Mouse (Mus musculus): ENCODE data around the gene Cenpe.
"Not testable (repeated sequence)": the region's sequence is repeated elsewhere in the genome, so short reads cannot be mapped to it uniquely, and the experiment has no call there.

Cenpe gene

DNA sequence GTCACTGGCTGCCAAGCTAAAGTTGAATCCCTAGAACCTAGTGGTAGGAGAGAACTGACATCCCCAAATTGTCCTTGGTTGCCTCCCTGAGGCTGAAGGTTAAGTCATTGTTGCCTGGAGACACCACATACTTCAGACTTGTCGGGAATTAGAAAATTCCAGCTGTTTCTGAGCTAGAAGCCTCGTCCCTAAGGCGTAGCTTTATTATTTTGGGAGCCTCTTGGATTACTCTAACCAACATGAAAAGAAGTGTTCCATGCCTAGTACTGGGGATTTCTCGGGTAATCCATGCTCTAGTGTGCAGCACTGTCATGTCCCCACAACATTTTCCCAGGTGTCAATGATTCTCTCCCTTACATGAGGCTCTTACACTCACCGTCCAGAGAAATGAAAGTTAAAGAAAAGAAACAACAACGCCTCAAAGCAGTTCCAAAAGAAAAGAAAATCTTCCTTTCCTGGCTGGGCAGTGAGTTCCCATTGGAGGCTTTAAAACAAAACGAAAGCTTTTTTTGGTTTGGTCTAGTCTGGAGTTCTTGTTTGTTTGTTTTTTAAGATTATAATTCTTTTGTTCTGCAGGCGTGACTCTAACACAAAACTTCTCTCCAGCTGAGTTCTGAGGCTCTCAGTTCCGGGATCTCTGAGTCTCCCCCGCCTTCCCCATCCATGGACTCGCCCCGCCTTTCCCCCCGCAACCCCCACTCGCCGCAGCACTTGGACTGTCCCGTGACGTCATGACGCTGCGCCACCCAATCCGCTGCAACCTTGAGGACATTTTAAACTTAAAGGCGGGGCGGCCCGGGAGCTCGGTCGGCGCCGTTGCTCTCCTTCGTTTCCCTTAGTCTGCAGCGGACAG lies at the start of gene Cenpe:
Gene Cenpe (plus strand): TSS at position 733 of the 853 bp plus-strand sequence.
- DNase-seq (ENCODE audit: low read depth, low spot score) = peak; percentile 96

DNA sequence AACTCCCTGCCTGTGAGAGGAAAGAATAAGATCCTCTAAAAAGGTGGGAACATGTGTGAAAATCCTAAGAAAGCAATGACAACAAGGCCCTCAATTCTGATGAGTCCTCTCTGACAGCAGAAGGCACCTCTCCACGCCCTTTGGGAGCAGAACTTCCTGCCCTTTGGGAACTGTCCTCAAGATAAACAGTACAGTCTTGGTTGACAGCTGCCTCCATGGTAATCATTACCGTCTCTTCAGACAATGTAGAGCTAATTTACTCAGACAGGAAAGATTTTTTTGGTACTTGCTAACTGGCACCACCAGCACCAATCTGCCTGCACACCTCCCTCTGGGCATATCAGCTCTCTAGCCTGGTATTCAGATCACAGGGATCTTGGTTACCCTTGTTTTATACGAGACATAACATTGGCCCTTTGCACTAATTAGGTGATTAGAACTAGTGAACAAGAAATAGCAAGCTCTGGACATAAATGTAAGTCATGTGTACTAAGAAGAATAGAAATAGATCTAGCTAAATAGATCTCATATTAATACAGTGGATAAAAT lies 40.4 kb upstream of the Cenpe start:
- no peak for DNase-seq (ENCODE audit: low read depth, low spot score)

DNA sequence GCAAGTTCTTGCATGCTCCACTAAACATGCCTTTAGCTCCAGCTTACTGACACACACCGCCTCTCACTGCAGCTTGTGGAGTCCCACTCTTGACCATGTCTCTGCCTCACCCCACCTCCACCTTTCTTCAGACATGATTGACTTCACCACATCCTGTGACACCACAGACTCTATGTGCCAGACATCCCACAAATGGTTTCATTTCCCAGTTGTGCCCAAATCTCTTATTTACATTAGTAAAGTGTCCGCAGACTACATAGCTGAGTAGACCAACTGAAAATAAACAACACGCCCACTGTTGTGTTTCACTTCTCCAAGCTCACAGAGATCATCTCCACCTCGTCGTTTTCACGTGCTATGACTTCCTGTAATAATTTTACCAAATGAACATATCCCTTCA lies 20.5 kb upstream of the Cenpe start:
- peak; percentile 93 for DNase-seq (ENCODE audit: low read depth, low spot score)

DNA sequence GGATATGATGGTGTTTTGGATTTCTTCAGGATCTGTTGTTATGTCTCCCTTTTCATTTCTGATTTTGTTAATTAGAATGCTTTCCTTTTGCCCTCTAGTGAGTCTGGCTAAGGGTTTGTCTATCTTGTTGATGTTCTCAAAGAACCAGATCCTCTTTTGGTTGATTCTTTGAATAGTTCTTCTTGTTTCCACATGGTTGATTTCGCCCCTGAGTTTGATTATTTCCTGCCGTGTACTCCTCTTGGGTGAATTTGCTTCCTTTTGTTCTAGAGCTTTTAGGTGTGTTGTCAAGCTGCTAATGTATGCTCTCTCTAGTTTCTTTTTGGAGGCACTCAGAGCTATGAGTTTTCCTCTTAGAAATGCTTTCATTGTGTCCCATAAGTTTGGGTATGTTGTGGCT lies 14.3 kb upstream of the Cenpe start:
- DNase-seq (ENCODE audit: low read depth, low spot score) = not testable (repeated sequence)

DNA sequence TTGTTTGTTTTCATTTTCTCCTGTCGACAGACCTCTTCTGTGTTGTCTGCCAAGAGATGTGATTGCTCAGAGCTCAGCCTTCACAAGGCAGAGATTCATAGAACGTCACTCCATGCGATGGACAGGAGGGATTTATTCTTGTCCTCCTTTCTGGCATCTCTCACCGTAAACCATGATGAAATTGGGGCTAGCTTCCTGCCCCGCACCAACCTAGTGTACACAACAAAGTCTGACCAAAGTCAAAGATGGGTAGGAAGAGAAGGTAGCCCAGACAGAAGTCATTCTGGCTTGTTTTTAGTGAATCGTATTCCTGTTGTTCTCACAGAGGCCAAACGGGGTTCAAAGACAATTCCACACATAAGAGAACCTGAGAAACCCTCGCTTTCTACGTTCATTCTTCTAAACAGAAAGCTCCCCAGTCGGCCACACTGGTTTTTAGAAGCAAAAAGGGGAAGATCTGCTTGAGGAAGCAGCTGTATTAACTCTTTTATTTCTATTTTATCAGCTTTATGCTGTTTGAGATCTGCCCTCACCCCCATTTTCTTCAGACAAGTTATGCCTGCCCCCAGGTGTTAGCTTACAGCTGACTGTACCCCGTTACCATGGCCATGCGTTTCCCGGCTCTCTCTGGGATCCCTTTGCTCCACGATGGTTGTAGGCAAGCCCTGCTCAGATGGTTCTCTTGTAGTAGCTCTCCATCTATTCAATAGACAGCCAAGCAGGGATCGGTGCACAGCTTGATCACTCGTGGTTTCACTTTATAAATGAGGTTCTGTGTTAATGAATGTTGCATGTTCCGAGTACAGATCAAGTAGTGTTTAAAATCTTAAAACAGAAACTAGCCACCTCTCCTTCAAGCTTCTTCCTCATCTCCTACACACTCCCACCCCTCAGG lies 11.7 kb upstream of the Cenpe start:
- DNase-seq (ENCODE audit: low read depth, low spot score) = peak; percentile 78

- peak; percentile 81 for DNase-seq (ENCODE audit: low read depth, low spot score)
Measured at GRCm38 (mm10) chr3:135206621-135207020, 5.7 kb upstream of the Cenpe start.

DNA sequence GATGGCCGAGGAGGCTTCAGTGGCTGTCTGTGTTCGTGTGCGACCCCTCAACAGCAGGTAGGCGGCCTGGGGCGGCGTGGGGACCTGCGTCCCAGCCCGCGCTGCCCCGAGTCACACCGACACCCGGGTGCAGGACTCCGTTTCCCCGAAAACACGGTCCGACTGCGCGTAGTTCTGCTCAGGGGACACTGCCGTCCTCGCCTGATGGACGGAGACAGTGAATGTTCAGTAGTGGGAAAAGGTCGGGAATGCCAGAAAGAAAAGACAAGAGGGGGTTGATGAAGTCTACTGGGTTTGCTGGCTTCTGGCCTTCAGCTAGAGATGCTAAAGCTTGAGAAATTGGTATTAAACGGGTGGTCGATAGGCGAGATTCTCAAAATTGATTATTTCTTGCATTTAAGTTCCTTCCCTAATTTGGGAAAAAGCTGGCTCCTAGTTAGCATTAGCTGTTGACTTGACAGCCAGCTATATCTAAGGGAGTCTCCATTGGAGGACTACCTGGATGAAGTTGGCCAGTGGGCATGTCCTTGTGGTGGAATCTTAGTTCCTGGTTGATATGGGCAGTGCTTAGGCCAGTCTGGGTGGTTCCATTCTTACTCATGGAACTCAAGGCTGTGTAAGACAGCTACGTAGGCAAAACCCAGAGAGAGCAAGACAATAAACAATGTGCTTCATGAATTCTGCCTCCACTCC lies 467 bp downstream of the Cenpe start:
- peak; percentile 57 for DNase-seq (ENCODE audit: low read depth, low spot score)

GRCm38 (mm10) chr3:135232058-135232457 lies 19.7 kb downstream of the Cenpe start:
- no peak for DNase-seq (ENCODE audit: low read depth, low spot score)

- DNase-seq (ENCODE audit: low read depth, low spot score) = no peak
Measured at GRCm38 (mm10) chr3:135232462-135232861, 20.1 kb downstream of the Cenpe start.

DNA sequence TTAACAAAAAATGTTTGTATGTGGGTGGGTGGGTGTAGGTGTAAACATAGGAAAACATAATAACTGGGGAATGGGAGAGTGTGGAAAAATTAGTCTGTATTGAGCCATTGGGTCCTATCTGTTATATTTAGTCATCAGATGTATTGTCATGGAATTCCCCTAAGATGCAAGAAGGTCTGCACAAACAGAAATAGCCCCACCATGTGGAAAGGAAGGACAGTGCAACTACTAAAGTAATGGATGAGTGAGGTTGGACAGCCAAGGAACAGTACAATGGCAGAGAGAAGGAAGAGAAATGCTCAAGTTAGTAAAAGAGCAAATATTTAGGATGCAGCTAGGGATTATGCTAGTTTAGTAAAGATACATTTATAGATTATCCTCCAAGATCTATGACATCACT lies 33.4 kb downstream of the Cenpe start:
- peak; percentile 40 for DNase-seq (ENCODE audit: low read depth, low spot score)

DNA sequence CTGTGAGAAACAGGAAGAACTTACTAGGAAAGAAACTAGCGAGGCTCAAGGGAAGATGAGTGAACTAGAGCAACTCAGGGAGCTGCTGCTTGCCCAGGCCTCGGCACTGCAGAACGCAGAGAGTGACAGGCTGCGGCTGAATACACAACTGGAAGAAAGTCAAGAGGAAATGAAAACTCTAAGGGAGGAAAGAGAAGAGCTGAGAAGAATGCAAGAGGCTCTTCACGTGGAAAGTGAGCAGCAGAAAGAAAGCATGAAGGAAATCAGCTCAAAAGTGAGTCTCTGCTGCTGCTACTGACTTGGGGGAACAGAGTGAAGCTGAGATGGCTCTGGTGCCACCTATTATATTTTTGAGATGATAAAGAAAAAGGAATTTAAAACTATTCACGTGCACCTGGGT lies 34.5 kb downstream of the Cenpe start:
- no peak for DNase-seq (ENCODE audit: low read depth, low spot score)

GRCm38 (mm10) chr3:135249104-135249503 lies 36.8 kb downstream of the Cenpe start:
- no peak for DNase-seq (ENCODE audit: low read depth, low spot score)

DNA sequence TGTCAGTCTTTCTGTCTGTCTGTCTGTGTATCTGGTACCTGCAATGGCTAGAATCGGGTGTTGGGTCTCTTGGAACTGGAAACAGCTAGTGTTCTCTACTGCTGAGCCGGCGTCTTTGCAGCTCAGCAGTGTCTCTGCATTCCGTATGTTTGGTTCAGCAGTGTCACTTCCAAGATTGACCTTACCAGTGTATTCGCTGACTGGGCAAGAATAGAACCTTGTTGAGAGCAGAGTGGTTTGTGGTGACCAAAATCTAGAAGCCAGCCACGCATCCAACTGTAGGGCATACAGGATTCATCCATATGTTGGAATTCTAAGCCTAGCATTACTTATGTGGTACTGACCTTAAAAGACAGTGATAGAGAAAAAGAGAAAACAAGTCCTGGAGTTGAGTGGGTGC lies 39.5 kb downstream of the Cenpe start:
- DNase-seq (ENCODE audit: low read depth, low spot score) = no peak

DNA sequence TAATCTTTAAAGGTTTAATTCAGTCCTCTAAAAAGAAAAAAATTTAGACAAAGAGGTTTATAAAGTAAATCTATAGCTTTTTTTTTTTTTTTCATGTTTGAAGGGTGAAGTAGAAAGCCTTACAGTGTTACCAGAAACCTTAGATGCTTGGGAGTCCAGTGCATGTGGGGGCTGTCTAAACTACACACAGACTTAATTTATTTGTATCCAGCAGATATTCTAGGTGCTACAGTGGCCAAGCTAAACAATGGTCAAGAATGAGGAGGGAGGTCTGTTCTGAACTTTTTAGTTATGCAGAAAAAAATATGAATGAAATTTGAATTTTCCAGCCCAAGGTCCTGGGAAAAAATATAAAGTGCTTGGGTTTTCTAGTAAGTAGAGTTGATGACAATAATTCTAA lies 42.4 kb downstream of the Cenpe start:
- no peak for DNase-seq (ENCODE audit: low read depth, low spot score)

DNA sequence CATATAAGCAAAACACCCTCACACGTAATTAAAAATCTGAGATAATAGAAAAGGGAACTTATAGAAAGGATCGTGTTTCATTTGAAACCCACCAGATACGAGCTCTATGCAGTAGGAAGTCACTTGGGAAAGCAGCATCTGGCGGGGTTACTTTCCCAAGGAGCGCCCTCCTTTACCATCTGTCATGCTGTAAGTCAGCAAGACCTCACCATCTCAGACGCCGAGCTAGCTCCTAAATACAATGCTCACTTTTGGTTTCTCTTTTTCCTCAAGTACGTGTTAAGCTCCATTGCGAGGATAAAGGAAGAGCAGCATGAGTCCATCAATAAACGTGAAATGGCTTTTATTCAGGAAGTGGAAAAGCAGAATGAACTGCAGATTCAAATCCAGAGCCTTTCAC lies 46.6 kb downstream of the Cenpe start:
- DNase-seq (ENCODE audit: low read depth, low spot score) = no peak

DNA sequence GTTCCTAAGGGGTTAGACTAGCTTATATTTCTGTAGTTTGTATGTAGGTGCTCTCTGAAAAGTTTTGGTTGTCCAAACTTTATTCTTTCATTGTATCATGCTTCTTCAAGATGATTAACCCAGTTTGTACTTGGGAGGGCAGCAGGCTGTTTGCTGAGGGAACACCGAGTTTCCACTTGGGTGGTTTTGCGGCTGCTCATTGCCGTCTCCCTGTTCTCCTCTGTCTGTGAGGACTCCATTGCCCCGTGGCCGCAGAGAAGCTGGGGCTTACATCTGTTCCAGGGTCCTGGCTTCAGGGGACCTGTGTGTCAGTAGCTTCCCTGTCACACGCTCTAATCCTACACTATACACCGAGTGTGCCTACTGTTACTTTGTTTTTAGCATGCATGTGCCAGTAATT lies 47.9 kb downstream of the Cenpe start:
- no peak for DNase-seq (ENCODE audit: low read depth, low spot score)

- DNase-seq (ENCODE audit: low read depth, low spot score) = no peak
Measured at GRCm38 (mm10) chr3:135268616-135269015, 56.3 kb downstream of the Cenpe start.

- DNase-seq (ENCODE audit: low read depth, low spot score) = no peak
Measured at GRCm38 (mm10) chr3:135269391-135269990, 57.2 kb downstream of the Cenpe start.

GRCm38 (mm10) chr3:135272627-135273026 lies 60.3 kb downstream of the Cenpe start:
- no peak for DNase-seq (ENCODE audit: low read depth, low spot score)

DNA sequence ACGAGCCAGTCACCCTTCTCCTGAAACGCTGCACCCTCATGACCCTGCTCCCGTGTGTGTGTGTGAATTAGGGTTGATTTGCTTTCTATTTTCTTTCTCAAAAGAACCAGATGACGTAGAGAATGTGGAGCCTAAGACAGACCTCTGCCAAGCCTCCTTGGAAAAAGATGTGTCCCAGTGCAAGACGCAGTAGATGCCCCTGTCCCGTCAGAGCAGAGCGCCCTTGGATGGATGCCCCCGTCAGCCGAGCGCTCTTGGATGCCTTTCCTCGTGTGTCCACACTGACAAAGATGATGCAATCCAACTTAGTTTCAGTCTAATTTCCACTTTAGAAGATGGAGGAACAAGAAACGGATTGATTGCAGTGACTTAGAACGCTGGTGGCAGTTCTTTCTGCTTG lies 60.7 kb downstream of the Cenpe start:
- no peak for DNase-seq (ENCODE audit: low read depth, low spot score)

- DNase-seq (ENCODE audit: low read depth, low spot score) = peak; percentile 32
Measured at GRCm38 (mm10) chr3:135280160-135280559, 67.8 kb downstream of the Cenpe start.
